Mouse (Mus musculus) left cerebral cortex, adult 2 months (tissue): ENCODE data around the gene AC141477.1. TPM values are rescaled to one million over a fixed set of nuclear protein-coding genes. Genes with fewer than 3 reads are reported as not detected.

Experiments used
- DNase-seq, 2 experiments: peaks; one replicate each; pipeline ENCODE4 v3.0.0; 2021 to 2022; ENCODE audit warnings: low spot score in 2 of 2, mixed read lengths in 1 of 2; ENCODE audit errors: extremely low spot score in 1 of 2
- H3K27ac ChIP-seq: fragments of 200-600 bp; 2 replicates; pipeline ENCODE4 v1.8.1; 2022
- H3K4me3 ChIP-seq: fragments of 200-600 bp; 2 replicates; pipeline ENCODE4 v1.8.1; 2022
- CTCF ChIP-seq: fragments of 200-600 bp; IDR thresholded peaks from 2 replicates; pipeline ENCODE4 v1.8.1; 2022; ENCODE audit warnings: antibody characterized with exemption, mild to moderate bottlenecking, moderate library complexity
- intact Hi-C: fragments of 180-260 bp; cut with DNase I; formaldehyde crosslinking; loops from one replicate; pipeline ENCODE4 v1.15.1; 2025
- total RNA-seq, 2 experiments: library from RNA; stranded (reverse); gene quantifications; 2 replicates each; pipeline ENCODE4 v1.2.3; 2021

AC141477.1 gene
- total RNA-seq, 2 experiments from 2014 or later = not detected

DNA sequence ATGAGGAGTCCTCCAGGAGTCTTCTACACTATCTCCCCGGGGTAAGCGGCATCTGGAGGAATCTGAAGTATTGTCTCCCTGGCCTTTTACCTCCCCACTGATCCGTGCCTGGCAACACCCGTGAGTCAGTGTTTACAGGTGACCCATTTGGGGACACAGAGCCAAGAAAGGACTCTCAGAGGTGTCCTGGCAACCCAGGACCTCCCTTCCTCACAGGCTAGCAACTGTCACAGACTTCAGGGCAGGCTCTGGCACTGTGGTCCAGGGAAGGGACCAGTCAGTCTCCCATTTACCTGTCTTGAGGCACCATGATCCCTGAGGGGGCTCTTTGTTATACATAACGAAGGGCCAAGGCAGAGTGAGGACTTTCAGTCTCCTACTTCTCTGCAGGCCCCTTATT, 8.6 kb upstream of the AC141477.1 start, which contains the start of gene 2610028H24Rik:
Gene 2610028H24Rik (plus strand): TSS at position 231 of the 400 bp plus-strand sequence.
- no peak for DNase-seq
- H3K27ac ChIP-seq = no peak within 1 kb of the TSS
- TF ChIP-seq CTCF = no peak
- no peak within 1 kb of the TSS for H3K4me3 ChIP-seq
- intact Hi-C loops = no loop called here

DNA sequence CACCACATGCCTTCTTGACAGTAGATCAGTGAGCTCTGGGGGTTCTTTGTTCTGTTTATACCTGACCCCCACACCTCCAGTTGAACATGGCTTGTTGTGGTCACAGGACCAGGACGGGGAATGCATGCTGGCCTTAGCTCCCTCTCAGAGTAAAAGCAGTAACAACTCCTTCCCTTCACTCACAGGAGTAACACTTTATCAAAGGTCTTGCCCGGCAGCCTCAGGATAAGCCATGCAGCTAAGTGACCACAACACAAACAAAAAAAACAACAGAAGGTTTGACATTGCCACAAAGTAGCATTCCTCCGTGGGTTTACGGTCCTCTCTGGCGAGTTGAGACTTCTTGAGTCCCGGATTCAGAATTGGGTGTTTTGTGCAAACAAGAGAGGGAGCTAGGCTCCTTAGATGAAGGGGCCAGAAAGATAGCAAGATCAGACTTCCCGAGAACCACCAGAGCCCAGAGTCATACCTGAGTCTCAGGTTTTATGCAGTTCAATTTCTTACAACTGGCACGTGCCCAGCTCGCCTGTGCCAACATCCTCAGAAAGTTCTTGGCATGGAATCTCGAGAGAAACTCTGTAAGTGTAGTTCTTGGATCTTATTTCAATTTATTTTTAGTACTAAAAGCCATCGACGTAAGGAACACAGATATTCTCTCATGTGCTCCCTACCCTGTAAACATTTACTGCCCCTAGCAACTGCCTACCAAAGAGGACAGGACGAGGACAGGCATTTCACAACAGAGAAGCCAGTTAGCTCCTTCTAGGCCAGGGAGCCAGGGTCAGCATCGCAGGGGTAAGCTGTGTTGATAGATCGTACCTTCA, 7.4 kb upstream of the AC141477.1 start:
- Histone ChIP-seq H3K4me3 (no peak overlapping the region), H3K27ac (no peak overlapping the region)
- intact Hi-C loops = no loop called here
- DNase-seq = no peak
- TF ChIP-seq CTCF = no peak

DNA sequence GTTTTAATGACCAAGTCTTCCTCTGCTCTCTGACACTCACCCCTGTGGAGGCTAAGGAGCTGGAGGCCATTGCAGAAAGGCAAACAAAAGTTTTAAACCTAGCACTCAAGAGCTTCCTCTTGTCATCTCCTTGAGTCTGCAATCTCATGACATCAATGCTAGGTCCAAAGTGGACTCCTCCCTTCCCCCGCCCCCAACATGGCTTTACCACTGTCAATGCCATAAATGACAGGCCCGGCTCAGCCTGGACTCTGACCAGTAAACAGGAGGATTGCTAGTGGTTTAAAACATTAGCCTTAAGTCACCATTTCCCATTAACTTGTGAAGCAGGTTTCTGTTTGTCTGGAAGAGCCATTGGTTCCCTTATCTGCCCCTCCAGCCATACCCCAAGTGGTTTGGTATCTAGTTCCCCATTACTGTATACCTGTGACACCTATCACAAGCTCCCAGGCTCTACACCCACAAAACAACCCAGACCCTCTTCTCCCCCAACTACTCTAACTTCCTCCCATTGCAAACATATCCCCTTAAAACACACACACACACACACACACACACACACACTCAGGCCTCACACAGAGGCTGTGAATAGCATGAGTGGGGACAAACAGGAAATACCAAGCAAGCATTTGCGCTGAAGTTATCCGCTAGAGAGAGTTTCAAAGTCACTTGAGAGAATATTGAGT, 5.9 kb upstream of the AC141477.1 start:
- DNase-seq = no peak
- no peak for TF ChIP-seq CTCF
- intact Hi-C loops = no loop called here
- Histone ChIP-seq H3K27ac (no peak overlapping the region), H3K4me3 (no peak overlapping the region)

DNA sequence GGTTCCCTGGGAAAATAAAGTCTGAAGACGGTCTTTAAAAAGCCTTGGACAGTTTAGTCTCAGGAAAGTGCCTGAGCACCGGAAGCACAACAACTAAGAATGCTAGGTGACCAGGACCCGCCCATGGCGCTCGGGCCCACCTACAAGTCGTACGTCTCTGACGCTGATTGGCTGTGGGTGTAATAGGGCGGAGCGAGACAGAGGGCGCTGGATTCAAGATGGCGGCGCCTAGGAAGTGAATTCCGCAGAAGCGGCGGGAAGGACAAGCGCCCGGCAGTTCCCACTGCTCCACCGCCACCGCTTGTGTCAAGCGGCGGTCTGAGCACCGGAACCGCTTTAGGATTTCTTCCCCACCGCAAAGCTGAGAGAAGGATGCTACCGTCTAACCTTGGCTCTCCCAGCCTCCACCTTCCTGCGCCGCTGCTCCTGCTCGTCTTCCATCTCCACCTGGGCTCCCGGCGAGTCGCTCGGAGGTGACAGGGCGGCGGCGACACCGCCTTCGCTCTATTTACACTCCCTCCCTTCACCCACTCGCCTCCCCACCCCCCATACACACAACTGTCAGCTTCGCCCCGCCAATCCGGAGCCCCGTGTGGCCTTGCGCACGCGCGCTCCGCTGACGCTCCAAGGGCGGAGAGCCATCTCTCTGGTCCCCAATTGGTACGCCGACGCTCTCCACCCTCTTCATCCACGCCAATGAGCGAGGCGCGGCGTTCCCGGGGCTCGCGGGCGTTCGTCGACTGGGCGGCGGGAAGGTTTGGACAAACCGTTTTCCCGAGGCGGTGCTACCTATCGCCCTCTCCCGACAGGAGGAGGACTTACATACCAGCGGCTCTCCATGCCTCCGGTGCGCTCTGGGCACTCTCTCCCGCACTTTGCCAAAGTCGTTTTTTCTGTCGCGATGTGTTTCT, 2.2 kb upstream of the AC141477.1 start, which contains the start of gene Pcnt:
Gene Pcnt (minus strand): TSS at position 609 of the 911 bp plus-strand sequence.
- Histone ChIP-seq H3K27ac (peak within 1 kb of the TSS; percentile 94), H3K4me3 (peak within 1 kb of the TSS; percentile 91)
- intact Hi-C loops = loop anchor here (1.0 kb wide), 1 partner anchor 26 kb away; the partner anchor contains the start of gene Mcm3ap
- DNase-seq = peak; percentile 95 to 97
- peak; percentile 85 for TF ChIP-seq CTCF

DNA sequence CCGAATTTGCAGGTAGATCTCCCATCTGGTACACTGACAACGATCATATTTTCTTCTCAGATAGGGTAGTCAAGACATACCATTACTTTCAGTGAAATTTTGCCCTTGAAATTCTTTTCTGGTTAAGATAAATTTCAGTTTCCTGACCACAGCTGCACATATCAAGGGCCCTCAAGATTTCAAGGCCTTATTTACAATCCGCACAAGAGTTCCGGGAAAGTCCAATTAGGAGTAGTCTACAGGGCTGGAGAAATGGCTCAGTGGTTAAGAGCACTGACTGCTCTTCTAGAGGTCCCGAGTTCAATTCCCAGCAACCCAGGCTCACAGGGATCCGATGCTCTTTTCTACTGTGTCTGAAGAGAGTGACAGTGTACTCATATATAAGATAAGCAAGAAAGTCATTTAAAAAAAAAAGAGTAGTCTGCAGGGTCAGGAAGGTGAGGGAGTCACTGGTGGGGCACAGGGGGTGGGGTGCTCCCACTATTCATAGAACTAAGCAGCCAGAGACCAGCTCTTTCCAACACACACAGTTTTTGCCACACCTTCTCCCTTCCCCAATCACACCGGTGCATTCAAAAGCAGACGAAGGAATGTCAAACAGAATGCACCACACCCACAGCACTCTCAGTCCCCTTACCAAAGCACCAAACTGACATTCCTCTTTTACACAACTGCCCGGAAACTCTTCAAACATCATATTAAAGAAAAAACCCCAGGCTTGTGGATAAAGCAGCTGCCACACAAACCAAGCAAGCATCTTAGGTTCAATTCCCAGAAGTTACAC, 945 bp downstream of the AC141477.1 start:
- no peak for TF ChIP-seq CTCF
- no peak overlapping the region for H3K4me3 ChIP-seq
- intact Hi-C loops = no loop called here
- no peak for DNase-seq
- H3K27ac ChIP-seq = no peak overlapping the region

DNA sequence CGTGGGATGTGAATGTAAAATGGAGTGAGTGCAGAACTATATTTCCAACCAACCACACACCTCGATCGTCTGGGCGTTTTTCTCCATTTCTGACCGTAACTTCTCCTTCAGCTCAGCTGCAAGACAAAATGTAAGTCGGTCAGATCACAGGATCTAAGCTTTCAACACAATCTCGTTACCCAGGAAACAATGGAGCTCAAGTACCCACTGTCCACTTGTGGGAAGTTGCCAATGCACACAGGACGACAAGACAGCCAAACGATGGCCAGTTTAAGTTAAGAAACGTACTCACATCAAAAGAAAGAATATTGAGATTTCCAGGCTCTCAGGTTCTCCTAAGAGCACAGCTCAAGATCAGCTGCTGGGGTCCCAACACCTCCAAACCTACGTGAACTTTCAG, 6.3 kb downstream of the AC141477.1 start:
- intact Hi-C loops = no loop called here
- H3K27ac ChIP-seq = no peak overlapping the region
- no peak overlapping the region for H3K4me3 ChIP-seq
- TF ChIP-seq CTCF = no peak
- DNase-seq = no peak

DNA sequence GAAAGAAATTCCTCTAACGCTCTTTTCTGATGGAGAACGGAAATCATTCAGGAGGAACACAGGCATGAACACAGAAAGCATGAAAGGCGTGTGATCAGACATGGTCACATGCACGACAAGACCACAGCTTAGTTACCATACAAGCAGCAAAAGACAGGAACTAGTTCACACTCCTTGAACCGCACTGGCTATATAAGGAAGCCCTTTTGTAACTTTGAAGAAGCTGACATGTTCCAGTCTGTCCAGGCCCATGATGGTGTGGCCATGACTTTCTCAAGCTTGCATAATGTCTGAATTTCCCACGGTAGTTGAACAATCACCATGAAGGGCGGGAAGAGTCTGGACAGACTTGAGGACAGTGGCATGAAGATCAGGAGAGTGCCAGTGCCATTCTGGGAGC, 14.6 kb downstream of the AC141477.1 start:
- no peak overlapping the region for H3K27ac ChIP-seq
- DNase-seq = no peak
- no peak overlapping the region for H3K4me3 ChIP-seq
- intact Hi-C loops = no loop called here
- no peak for TF ChIP-seq CTCF

DNA sequence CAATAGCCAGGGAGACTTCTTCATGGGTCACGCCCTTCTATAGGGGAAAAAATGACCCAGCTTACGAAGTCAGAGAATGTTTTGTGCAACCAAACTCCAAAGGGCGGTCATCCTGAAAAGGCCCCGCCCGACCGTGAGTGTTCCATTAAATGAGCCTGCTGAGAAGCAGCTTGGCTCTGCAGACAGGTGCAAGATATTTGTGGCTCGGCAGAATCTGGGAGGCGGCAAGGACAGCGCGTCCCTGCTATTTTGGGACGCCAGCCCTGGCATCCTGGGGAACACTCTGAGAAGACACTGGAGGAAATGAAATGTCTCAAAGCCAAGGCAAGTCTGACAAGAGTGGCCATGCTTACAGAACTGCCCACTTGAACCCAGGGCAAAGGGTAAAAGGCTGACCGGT, 23.4 kb downstream of the AC141477.1 start:
- DNase-seq = peak; percentile 23 to 52
- H3K27ac ChIP-seq = peak overlapping the region; percentile 41
- intact Hi-C loops = loop anchor here (5.0 kb wide), 1 partner anchor 145 kb away; no protein-coding TSS in a partner anchor
- no peak overlapping the region for H3K4me3 ChIP-seq
- TF ChIP-seq CTCF = no peak

DNA sequence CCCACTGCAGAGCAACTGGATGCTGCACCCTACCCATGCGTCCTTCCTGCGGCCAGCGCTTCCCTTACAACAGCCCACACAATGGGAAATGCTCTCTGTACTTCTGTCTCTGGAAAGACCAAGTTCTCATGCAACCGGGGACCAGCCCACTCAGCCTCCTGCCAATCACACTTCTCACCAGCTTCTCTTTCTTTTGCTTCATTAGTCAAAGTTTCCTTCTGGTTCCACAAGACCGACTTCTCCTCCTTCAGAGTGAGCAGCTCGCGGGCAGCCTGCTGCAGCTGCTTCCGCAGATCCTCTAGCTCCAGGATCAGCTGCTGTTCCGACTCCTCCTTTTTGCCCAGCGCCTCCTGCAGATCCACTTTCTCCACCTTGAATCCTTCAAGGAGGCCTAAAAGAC, 31.7 kb downstream of the AC141477.1 start:
- intact Hi-C loops = no loop called here
- no peak for TF ChIP-seq CTCF
- Histone ChIP-seq H3K27ac (peak overlapping the region; percentile 30; the same call in 1 of the 2 replicates), H3K4me3 (no peak overlapping the region)
- DNase-seq = no peak

DNA sequence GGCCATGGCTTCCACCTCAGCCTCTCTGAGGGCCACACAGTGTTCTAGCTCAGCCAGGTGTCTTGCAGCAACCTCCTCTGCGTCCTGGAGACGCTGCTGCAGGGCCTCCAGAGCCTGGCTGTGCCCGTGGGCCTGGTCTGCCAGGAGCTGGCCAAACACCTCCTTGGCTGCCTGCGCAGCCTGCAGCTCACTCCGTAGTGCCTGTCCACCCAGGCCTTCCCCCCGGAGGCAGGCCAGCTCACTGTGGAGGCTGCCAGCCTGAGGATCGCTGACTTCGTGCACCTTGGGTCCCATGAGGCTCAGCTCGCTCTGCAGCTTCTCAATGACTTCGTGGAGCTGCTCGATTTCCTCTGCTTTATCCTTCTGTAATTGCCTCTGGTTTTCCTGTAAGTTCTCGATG, 47.6 kb downstream of the AC141477.1 start:
- no peak for DNase-seq
- intact Hi-C loops = no loop called here
- no peak for TF ChIP-seq CTCF
- Histone ChIP-seq H3K4me3 (no peak overlapping the region), H3K27ac (no peak overlapping the region)

DNA sequence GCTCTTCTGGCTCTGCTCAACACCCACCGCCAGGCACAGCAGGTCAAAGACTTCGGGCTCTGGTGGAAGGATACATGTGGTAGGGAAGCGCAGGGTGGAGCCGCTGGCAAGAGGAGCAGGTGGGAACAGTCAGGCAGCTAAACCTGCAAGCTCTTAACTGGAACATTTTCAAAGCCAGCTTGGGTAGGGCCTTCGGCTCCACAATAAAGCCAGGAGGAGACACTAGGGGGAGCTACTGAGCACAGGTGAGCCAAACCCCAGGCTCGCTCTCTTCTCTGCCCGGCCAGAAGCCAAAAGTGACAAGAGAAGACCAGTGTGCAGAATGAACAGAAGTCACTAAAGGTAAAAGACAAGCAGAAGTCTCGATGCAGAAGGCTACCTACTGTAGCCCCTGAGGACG, 48.5 kb downstream of the AC141477.1 start:
- no peak overlapping the region for H3K4me3 ChIP-seq
- DNase-seq = no peak
- intact Hi-C loops = no loop called here
- TF ChIP-seq CTCF = peak; percentile 71
- H3K27ac ChIP-seq = no peak overlapping the region
